Mouse (Mus musculus) lung, postnatal 4 days (tissue): ENCODE results near the gene Zfand3.

Experiments
- DNase-seq, 2 experiments: peaks; one replicate each; pipeline ENCODE4 v3.0.0; 2021

The Zfand3 gene

GRCm38 (mm10) chr17:30158419-30159108, 154.0 kb downstream of the Zfand3 start:
- no peak for DNase-seq

- no peak for DNase-seq
Observed at GRCm38 (mm10) chr17:30159341-30159740, 154.8 kb downstream of the Zfand3 start.

DNA sequence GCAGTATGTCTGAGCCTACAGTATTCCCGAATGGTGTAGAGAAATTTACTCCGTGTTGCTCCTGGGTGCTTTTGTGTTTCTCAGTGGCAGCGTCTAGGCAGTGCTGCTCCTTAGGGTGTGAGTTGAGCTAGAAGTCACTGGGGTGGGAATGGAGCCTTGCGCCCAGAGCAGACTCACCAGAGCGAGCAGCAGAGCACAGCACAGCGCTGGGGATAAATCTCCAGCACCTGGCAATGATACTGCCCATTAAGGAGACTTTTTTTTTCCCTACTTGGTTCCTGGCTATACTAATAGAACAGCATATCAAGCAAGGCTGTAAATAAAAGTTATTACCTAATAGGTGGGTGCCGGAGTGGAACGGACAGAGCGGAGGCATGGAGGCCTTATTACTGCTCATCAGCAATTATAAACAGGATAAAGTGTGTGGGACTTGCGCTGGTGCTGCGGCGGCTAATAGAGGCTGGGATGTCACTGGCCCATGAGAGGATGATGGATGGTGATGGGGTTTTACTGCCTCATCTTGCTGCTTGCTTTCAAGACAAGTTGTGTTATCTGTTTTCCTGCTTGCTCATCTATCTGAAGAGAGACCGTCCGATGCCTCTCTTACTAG, 156.4 kb downstream of the Zfand3 start:
- DNase-seq: no peak

DNA sequence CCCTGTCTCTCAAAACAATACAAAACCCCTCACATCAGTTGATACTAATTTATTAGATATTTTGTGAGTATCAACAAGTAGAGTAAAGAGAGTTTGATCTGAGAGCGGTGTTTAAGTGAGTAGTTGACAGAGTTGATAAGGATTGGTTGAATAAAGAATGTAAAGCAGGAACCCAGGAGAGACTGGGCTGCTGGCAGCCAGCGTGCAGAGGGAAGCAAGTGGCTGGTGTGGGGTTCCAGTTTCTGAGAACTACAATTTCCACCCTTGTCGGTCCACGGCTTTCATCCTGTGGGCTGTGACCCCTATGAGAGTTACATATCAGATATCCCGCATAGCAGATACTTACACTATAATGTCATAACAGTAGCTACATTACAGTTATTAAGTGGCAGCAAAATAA, 158.4 kb downstream of the Zfand3 start:
- no peak for DNase-seq

DNA sequence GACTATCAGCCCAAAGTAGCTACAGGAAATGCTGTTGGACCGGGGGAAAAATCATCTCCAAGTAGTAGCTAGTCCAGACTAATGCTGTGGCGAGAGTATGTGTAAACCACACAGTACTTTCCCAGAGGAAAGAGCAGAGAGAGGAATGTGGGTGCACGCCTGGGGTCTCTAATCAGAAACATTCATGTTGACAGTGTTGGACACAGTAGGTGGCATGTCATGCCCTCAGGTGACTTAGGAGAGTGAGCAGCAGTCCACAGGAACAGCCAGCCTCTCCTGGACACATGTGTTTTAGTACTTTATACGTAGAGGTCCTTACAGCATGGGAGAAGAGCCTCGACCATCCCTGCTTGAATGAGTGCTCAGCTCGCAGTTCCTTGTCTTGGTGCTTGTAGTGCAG, 159.3 kb downstream of the Zfand3 start:
- no peak for DNase-seq

- DNase-seq: peak in 1 of 2 experiments; percentile 53
Observed at GRCm38 (mm10) chr17:30164818-30165217, 160.3 kb downstream of the Zfand3 start.

GRCm38 (mm10) chr17:30177435-30177834, 172.9 kb downstream of the Zfand3 start:
- peak in 1 of 2 experiments; percentile 35 for DNase-seq

- DNase-seq: no peak
Observed at GRCm38 (mm10) chr17:30178402-30178801, 173.9 kb downstream of the Zfand3 start.

DNA sequence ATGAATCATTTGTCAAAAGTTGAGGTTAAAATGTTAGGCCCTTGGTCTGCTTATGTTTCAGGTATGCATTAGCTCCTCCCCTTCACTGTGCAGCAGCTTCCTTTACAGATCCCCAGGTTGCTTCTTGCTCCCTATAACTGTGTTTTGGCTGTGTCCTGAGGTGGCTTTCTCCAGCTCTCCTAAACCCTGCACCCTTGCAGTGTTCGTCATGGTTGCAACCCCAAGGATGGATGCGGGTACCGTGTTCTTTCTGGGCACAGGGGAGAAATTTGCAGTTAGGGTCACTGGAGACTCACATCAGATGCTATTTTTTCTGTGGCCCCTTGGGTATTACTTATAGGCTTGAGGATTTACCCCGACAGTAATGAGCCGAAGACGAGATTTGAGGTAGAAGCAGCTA, 175.7 kb downstream of the Zfand3 start:
- DNase-seq: no peak

DNA sequence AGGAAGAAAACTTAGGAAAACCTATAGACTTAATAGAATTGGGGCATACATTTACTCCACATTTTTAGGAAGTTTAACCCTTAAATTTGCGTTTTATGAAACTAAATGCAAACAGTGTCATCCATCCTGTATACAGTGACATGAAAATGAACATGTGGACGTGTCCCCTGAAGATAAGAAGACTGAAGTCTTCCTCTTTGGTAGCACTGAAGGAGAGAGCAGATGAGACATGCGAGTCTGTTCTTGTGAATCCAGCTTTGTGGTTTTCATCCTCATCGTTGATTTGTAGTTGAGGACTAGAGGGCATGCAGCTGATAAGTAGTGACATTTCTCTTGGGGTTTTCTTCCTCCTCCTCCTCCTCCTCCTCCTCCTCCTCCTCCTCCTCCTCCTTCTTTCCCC, 177.0 kb downstream of the Zfand3 start:
- DNase-seq: no peak

DNA sequence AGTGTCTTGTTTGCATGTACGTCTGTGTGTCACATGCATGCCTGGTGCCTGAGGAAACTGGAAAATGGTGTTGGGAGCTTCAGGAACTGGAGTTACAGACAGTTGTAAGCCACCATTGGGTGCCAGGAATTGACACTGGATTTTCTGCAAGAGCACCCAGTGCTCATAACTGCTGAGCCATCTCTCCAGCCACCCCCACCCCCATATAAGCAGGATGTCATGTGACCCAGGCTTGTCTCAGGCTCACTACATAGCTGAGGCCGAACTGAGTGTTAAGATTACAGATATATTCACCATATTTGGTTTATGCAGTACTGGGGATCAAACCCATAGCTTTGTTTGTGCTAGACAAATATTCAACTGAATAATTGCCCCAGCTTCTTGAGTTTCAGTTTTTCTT, 177.5 kb downstream of the Zfand3 start:
- DNase-seq: peak in 1 of 2 experiments; percentile 14

GRCm38 (mm10) chr17:30183561-30183960, 179.0 kb downstream of the Zfand3 start:
- no peak for DNase-seq

- DNase-seq: no peak
Observed at GRCm38 (mm10) chr17:30187154-30187553, 182.6 kb downstream of the Zfand3 start.

- DNase-seq: no peak
Observed at GRCm38 (mm10) chr17:30187581-30187980, 183.0 kb downstream of the Zfand3 start.

GRCm38 (mm10) chr17:30188031-30188981, 183.8 kb downstream of the Zfand3 start:
- DNase-seq: peak in 1 of 2 experiments; percentile 13

- DNase-seq: peak; percentile 3 to 18
Observed at GRCm38 (mm10) chr17:30191097-30191640, 186.6 kb downstream of the Zfand3 start.

DNA sequence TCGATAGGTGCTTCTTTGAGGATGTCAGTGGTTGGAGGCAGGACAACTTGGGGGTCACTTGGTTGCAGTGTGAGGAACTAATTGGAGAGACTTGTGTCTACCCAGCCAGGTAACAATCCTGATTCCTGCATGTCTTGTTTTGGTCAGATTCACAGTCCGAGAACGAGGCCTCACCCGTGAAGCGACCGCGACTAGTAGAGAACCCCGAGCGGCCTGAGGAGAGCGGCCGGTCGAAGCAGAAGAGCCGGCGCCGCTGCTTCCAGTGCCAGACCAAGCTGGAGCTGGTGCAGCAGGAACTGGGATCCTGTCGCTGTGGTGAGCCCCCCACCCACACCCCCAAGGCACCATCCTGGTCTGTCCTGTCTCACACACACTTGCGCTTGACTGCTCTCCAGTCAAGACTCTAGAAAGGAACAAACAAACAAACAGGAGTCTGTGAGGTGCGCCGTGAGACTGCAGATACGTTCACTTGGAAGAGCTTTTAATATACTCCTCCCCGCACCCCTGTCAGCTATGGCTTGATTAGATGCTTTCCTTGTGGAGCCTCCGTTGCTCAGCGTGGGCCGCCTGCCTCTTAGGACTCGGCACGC, 188.0 kb downstream of the Zfand3 start:
- DNase-seq: peak in 1 of 2 experiments; percentile 19

- DNase-seq: no peak
Observed at GRCm38 (mm10) chr17:30193615-30194014, 189.1 kb downstream of the Zfand3 start.

DNA sequence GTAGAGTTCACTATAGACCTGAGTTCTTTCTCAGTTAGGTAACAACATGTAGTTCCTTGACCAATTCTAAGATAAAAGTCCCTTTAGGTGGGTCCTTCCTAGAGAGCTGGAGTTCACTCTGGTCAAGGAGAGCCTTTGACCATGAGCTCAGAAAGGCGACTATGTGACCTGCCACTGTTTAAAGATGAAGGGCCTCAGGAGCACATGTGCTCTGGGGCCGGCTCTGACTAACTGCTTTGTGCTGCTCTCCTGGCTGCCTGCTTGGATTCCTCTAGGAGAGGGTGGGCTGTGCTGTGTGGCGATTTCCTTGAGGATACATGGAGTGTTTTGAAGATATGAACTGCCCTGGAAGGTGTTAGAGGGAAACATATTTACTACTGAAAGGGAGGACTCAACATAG, 189.6 kb downstream of the Zfand3 start:
- DNase-seq: peak in 1 of 2 experiments; percentile 18

DNA sequence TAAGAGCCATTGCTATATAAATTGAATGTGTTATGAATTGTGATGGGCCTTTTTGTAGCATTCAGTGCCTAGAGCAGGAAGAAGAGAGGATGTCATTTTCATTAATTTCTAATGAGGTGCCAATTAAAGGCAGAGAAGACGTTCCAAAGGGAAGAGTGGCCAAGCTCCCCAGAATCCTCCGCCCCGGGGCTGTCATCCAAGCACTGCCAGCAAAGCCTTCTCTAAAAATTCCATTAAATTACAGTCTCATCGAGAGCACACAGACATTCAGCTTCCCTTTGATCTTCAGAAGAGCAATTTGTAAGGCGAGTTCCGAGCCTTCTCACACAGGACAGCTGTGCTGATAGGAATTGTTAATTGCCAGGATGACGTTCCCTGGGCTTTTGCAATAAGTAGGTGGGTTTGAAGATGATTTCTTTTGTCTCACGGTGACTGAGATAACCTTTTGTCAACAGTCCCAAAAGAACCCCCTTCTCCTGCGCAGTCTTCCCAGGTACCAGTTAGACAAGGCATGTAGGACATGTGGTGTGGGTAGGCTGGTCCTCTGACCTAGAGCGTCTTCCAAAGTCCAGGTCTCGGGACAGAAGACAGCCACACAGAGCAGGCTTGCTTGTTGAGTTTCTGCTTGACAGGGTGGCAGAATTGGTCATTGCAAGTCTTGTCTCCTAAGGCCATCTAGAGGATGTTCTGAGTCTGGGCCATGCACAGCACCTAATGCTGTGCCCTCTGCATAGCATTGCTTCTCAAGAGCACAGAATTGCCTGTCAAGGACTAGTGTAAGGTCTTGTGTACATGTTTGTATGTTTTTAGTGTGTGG, 190.3 kb downstream of the Zfand3 start:
- peak in 1 of 2 experiments; percentile 68 for DNase-seq

- peak in 1 of 2 experiments; percentile 22 for DNase-seq
Observed at GRCm38 (mm10) chr17:30195591-30196183, 191.2 kb downstream of the Zfand3 start.
